Mouse (Mus musculus) mammary gland, adult 2 months (tissue): ENCODE measurements around the gene Ryk. TPM values are rescaled to one million over a fixed set of nuclear protein-coding genes. Genes with fewer than 3 reads are reported as not detected.

Experiments
- polyA plus RNA-seq: library from polyadenylated mRNA; depleted of rRNA; stranded (reverse); fragments of >200 nt; gene quantifications from 2 replicates; pipeline ENCODE4 v1.2.3, GENCODE M21; 2012; ENCODE audit warnings: low replicate concordance; rRNA removed

Gene Ryk
- polyA plus RNA-seq: 34.8 and 54.6 TPM in 2 replicates

DNA sequence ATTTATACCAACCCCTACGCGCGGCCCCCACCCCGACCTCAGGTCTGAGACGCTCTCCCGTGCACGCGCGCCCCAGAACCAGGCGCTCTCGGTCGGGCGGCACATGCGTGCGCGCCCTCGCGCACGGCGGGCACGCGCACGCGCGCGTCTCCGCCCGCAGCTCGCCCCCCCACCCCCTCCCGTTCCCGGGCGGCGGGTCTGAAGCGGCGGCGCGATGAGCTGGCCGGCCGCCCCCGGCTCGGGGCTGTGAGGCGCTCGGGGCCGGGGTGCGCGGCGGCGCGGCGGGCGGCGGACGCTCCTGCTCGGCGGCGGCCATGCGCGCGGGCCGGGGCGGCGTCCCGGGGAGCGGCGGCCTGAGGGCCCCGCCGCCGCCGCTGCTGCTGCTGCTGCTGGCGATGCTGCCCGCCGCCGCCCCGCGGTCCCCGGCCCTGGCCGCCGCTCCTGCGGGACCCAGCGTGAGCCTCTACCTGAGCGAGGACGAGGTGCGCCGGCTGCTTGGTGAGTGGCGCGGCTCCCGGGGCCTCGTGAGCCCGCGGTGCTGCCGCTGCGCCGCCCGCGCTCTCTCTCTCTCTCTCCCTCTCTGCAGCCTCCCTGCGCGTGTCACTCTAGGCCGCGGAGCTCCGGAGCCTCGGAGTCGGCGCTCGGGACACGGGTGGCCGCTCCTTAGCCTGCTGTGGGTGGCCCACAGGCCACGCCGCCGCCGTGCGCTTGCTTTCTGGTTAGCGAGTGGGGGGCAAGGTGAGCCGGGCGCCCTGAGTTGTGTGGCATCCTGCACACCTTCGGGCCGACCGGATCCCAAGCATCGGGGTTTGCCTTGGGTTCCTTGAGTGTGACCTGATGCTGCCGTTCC lies at the start of gene Ryk:
Ryk (plus strand) TSS at position 176 of the 850 bp plus-strand sequence.

Other genes starting within 250 kb of the Ryk start
- gene Anapc13, start 208.6 kb upstream of the Ryk start, polyA plus RNA-seq: 36.5 and 39.7 TPM in 2 replicates
- 2.7 and 4.2 TPM in 2 replicates for gene Cep63, start 208.4 kb upstream of the Ryk start, polyA plus RNA-seq
- gene Amotl2, start 118.2 kb upstream of the Ryk start, polyA plus RNA-seq: 47.3 and 58.9 TPM in 2 replicates
- gene Slco2a1, start 153.8 kb downstream of the Ryk start, polyA plus RNA-seq: 45.5 and 56.4 TPM in 2 replicates